In the genomic region with DNA sequence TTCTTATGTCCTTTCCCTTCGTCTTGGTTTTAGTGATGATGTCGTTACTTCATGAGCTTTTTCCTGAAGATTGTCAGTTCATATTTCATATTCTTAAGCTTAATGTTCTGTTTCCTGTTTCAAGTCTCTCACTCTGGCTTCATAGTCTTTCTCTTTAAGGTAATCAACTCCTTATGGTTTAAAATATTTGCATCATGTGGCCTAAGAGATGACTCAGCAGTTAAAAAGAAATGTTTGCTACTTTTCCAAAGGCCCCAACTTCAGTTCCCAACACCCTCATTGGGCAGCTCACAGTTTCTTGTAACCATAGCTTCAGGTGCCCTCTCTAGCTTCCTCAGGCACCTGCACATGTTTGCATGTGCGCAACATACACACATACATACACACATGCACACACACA, we compare ENCODE assay signal across 23 mouse cellular contexts.
A peak's percentile ranks its signal among the peaks of the same experiment; 100 is the strongest.
DNase-seq lines count a peak whose midpoint lies in the region; ATAC-seq and TF ChIP-seq lines count a peak whose summit lies in the region.
"Had no signal": no experiment of that assay in that cellular context is flagged by ENCODE, and none has a peak within 500 bp of the region (broad histone marks: within the 10 kb centered on the region; RNA-seq: fewer than 3 reads in every experiment).

No protein-coding gene starts in this region.

- no peak for DNase-seq in heart, postnatal 14 days
- no peak for DNase-seq in lung, postnatal 25 days (ENCODE audit: low spot score)
- DNase-seq: adrenal gland, adult 8-10 months; adrenal gland, postnatal 14 days; adrenal gland, postnatal 36 days; B cell, adult 2 months; cerebellum, adult 11-12 months; cerebellum, adult 2 months; cerebellum, adult 9-10 months; cerebellum, postnatal 10 days; cerebellum, postnatal 25 days had no signal

- no peak overlapping the region for H3K4me3 ChIP-seq in C2C12 (ENCODE audit: insufficient read depth, poor library complexity, severe bottlenecking)
- H3K4me3 ChIP-seq in embryonic fibroblast, embryonic 13.5 days (ENCODE audit: insufficient read depth, low read length) = no peak overlapping the region
- H3K4me3 ChIP-seq: embryonic facial prominence, embryonic 10.5 days; embryonic facial prominence, embryonic 12.5 days; erythroblast, embryonic 14.5 days; forebrain, embryonic 10.5 days; forebrain, embryonic 12.5 days had no signal

- H3K36me3 ChIP-seq in C2C12 (ENCODE audit: control insufficient read depth, insufficient read depth) = no peaks in the 10 kb centered on the region
- H3K36me3 ChIP-seq: embryonic facial prominence, embryonic 10.5 days; embryonic facial prominence, embryonic 12.5 days; forebrain, embryonic 10.5 days; forebrain, embryonic 12.5 days had no signal

- H3ac ChIP-seq in C2C12 (ENCODE audit: control insufficient read depth, insufficient read length, low read depth) = no peak overlapping the region

- H3K27me3 ChIP-seq in C2C12 (ENCODE audit: control insufficient read depth, insufficient read depth, insufficient read length) = no peaks in the 10 kb centered on the region
- H3K27me3 ChIP-seq: embryonic facial prominence, embryonic 12.5 days; forebrain, embryonic 12.5 days; Patski had no signal

- TF ChIP-seq CTCF in C2C12 (IDR thresholded peaks at IDR 0.05; ENCODE audit: control insufficient read depth, insufficient read depth, insufficient read length) = no peak
- TF ChIP-seq CTCF in embryonic fibroblast, embryonic 13.5 days (IDR thresholded peaks at IDR 0.05; ENCODE audit: borderline replicate concordance, insufficient read depth, low read length) = no peak

- no peak for ATAC-seq in megakaryocyte-erythroid progenitor cell, adult 5-6 weeks (replicated peaks; ENCODE audit: low FRiP score, low TSS enrichment, poor library complexity, severe bottlenecking)
- ATAC-seq: activated CD4-positive, CD25-positive, alpha-beta regulatory T cell, adult 4 months; forebrain, embryonic 14.5 days; forebrain, embryonic 16.5 days; Patski had no signal

- no peaks in the 10 kb centered on the region for H3K79me2 ChIP-seq in C2C12 (ENCODE audit: control insufficient read depth, insufficient read depth)

- H3K79me3 ChIP-seq in C2C12 (ENCODE audit: low read depth) = no peaks in the 10 kb centered on the region

- peaks cover 4% of the 10 kb centered on the region; the same call in 1 of the 2 replicates for H3K4me1 ChIP-seq in embryonic fibroblast, embryonic 13.5 days (ENCODE audit: control insufficient read depth, insufficient read depth, low read length)
- H3K4me1 ChIP-seq: embryonic facial prominence, embryonic 10.5 days; embryonic facial prominence, embryonic 12.5 days; forebrain, embryonic 10.5 days; forebrain, embryonic 12.5 days had no signal

- peak overlapping the region; percentile 70 for H3K27ac ChIP-seq in embryonic fibroblast, embryonic 13.5 days (ENCODE audit: insufficient read depth, low read length)
- H3K27ac ChIP-seq: embryonic facial prominence, embryonic 10.5 days; embryonic facial prominence, embryonic 12.5 days; forebrain, embryonic 10.5 days; forebrain, embryonic 12.5 days had no signal

- TF ChIP-seq POLR2A in embryonic fibroblast, embryonic 13.5 days (IDR thresholded peaks at IDR 0.05; ENCODE audit: low read depth, low read length) = no peak

- intact Hi-C loops in heart, postnatal 14 days (cut with DNase I) = no loop called here

TF ChIP-seq in C2C12, 6 proteins besides CTCF, POLR2A, EP300 and RAD21:
- TF ChIP-seq MYOG (IDR thresholded peaks at IDR 0.05; ENCODE audit: control insufficient read depth, extremely low read depth, insufficient read length) (no peak), USF1 (IDR thresholded peaks at IDR 0.05; ENCODE audit: low read depth) (peak; percentile 41), FOSL1 (IDR thresholded peaks at IDR 0.05; ENCODE audit: insufficient read depth, low read length, poor library complexity, severe bottlenecking) (no peak)
